Mouse (Mus musculus) bone marrow macrophage, adult 2 months (primary cell): Measurements from ENCODE around the gene Yif1b.

Experiments
- CTCF ChIP-seq: IDR thresholded peaks from 2 replicates; pipeline ENCODE4 v1.5.1; 2012; ENCODE audit warnings: low read depth, mild to moderate bottlenecking, low read length, moderate library complexity
- POLR2A ChIP-seq: IDR thresholded peaks from 2 replicates; pipeline ENCODE4 v1.6.1; 2012; ENCODE audit warnings: mild to moderate bottlenecking, low read depth, low read length, borderline replicate concordance

GRCm38 (mm10) chr7:29282074-29282554, 44.0 kb downstream of the Yif1b start:
- TF ChIP-seq POLR2A (no peak), CTCF (no peak)
